Mouse (Mus musculus): Measurements from ENCODE around the gene Atp23.

DNA sequence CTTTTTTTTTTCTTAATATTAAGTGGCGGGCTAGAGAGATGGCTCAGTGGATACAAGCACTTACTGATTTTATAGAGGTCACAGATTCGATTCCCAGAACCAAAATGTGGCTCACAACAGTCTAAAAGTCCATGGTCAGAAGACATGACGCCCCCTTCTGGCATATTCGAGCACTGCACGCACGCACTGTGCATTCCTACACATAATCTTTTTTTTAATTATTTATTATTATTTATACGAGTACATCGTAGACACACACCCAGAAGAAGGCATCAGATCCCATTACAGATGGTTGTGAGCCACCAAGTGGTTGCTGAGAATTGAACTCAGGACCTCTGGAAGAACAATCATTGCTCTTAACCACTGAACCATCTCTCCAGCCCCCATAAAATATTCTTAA, 3.9 kb upstream of the Atp23 start:
- no peak for TF ChIP-seq POLR2A (IDR thresholded peaks at IDR 0.05; ENCODE audit: insufficient read length, low read depth)
- no peak for TF ChIP-seq MAX (IDR thresholded peaks at IDR 0.05; ENCODE audit: low read depth)
- TF ChIP-seq POLR2AphosphoS2 (IDR thresholded peaks at IDR 0.05; ENCODE audit: insufficient read length, low read depth), result no peak
- no peak for TF ChIP-seq TCF12 (IDR thresholded peaks at IDR 0.05; ENCODE audit: insufficient read depth, poor library complexity, severe bottlenecking)
- no peak for TF ChIP-seq E2F4 (IDR thresholded peaks at IDR 0.05; ENCODE audit: insufficient read depth)
- TF ChIP-seq USF1 (IDR thresholded peaks at IDR 0.05; ENCODE audit: low read depth), result no peak
- TF ChIP-seq MYOG (IDR thresholded peaks at IDR 0.05; ENCODE audit: control insufficient read depth in 1 of 3, insufficient read depth in 1 of 3, insufficient read length in 2 of 3, low read depth in 2 of 3), result no peak
- TF ChIP-seq TCF3 (IDR thresholded peaks at IDR 0.05; ENCODE audit: insufficient read length, low read depth), result no peak

Measured in myocyte (in vitro differentiated cells).